Mouse (Mus musculus) erythroblast, embryonic 14.5 days (primary cell): ENCODE measurements at regions not wholly inside any gene's neighbourhood (a gene's known extent, or its start where the extent isn't known, plus 50 kb on each side); places are given as distances from the start of the nearest gene placed in this dataset.

ENCODE experiments used
- H3K27me3 ChIP-seq: 2 replicates; pipeline ENCODE4 v1.6.1; 2012; ENCODE audit warnings: inconsistent platforms; ENCODE audit not compliant: control insufficient read depth
- H3K36me3 ChIP-seq: 2 replicates; pipeline ENCODE4 v1.6.1; 2012; ENCODE audit warnings: mild to moderate bottlenecking, inconsistent platforms; ENCODE audit not compliant: control insufficient read depth
- H3K4me1 ChIP-seq: 2 replicates; pipeline ENCODE4 v1.6.1; 2012; ENCODE audit warnings: inconsistent platforms; ENCODE audit not compliant: control insufficient read depth
- H3K4me3 ChIP-seq: replicated peaks from 2 replicates; pipeline ENCODE3; 2012; ENCODE audit warnings: moderate library complexity, mild to moderate bottlenecking, inconsistent platforms
- H3K9me3 ChIP-seq: 2 replicates; pipeline ENCODE4 v1.6.1; 2012; ENCODE audit warnings: low read length, inconsistent platforms, mixed read lengths; ENCODE audit not compliant: control insufficient read depth
- GATA1 ChIP-seq: IDR thresholded peaks from 2 replicates; pipeline ENCODE4 v1.6.1; 2012; ENCODE audit warnings: low read length, inconsistent platforms, mixed read lengths
- TAL1 ChIP-seq: IDR thresholded peaks from 3 replicates; pipeline ENCODE4 v1.6.1; 2012; ENCODE audit warnings: low read length, inconsistent platforms, mixed read lengths

GRCm38 (mm10) chr10:66812515-66813260 is 283.2 kb upstream of the Jmjd1c start:
- Histone ChIP-seq H3K27me3 (no peaks in the 10 kb centered on the region), H3K36me3 (no peaks in the 10 kb centered on the region), H3K9me3 (no peaks in the 10 kb centered on the region), H3K4me3 (no peak overlapping the region), H3K4me1 (no peaks in the 10 kb centered on the region)
- no peak for TF ChIP-seq GATA1
- TF ChIP-seq TAL1, result no peak

- no peaks in the 10 kb centered on the region for H3K4me1 ChIP-seq
- H3K4me3 ChIP-seq, result no peak overlapping the region
- TF ChIP-seq GATA1 (no peak), TAL1 (no peak)
- no peaks in the 10 kb centered on the region for H3K36me3 ChIP-seq
- no peaks in the 10 kb centered on the region for H3K9me3 ChIP-seq
- H3K27me3 ChIP-seq, result no peaks in the 10 kb centered on the region
Observed at GRCm38 (mm10) chr10:66813850-66814564, 281.9 kb upstream of the Jmjd1c start.

GRCm38 (mm10) chr10:66814565-66815201 is 281.2 kb upstream of the Jmjd1c start:
- no peaks in the 10 kb centered on the region for H3K4me1 ChIP-seq
- H3K36me3 ChIP-seq, result no peaks in the 10 kb centered on the region
- H3K27me3 ChIP-seq, result no peaks in the 10 kb centered on the region
- TF ChIP-seq GATA1 (no peak), TAL1 (no peak)
- H3K4me3 ChIP-seq, result no peak overlapping the region
- H3K9me3 ChIP-seq, result no peaks in the 10 kb centered on the region

GRCm38 (mm10) chr10:66815951-66816350 is 280.0 kb upstream of the Jmjd1c start:
- no peaks in the 10 kb centered on the region for H3K36me3 ChIP-seq
- TF ChIP-seq GATA1 (no peak), TAL1 (no peak)

GRCm38 (mm10) chr10:66816776-66817175 is 279.1 kb upstream of the Jmjd1c start:
- Histone ChIP-seq H3K27me3 (no peaks in the 10 kb centered on the region), H3K9me3 (no peaks in the 10 kb centered on the region), H3K4me1 (no peaks in the 10 kb centered on the region), H3K4me3 (no peak overlapping the region), H3K36me3 (no peaks in the 10 kb centered on the region)
- no peak for TF ChIP-seq GATA1

More at GRCm38 (mm10) chr10:66815951-66816350, 280.0 kb upstream of the Jmjd1c start:
- H3K4me1 ChIP-seq, result no peaks in the 10 kb centered on the region
- no peaks in the 10 kb centered on the region for H3K9me3 ChIP-seq
- H3K4me3 ChIP-seq, result no peak overlapping the region
- H3K27me3 ChIP-seq, result no peaks in the 10 kb centered on the region

- H3K4me1 ChIP-seq, result no peaks in the 10 kb centered on the region
- H3K27me3 ChIP-seq, result no peaks in the 10 kb centered on the region
- H3K9me3 ChIP-seq, result no peaks in the 10 kb centered on the region
- TF ChIP-seq TAL1, result no peak
- TF ChIP-seq GATA1, result no peak
- H3K36me3 ChIP-seq, result no peaks in the 10 kb centered on the region
- no peak overlapping the region for H3K4me3 ChIP-seq
Observed at GRCm38 (mm10) chr10:66817876-66818275, 278.0 kb upstream of the Jmjd1c start.

- Histone ChIP-seq H3K4me3 (no peak overlapping the region), H3K27me3 (no peaks in the 10 kb centered on the region), H3K4me1 (no peaks in the 10 kb centered on the region), H3K36me3 (no peaks in the 10 kb centered on the region), H3K9me3 (no peaks in the 10 kb centered on the region)
- TF ChIP-seq TAL1, result no peak
- no peak for TF ChIP-seq GATA1
Observed at GRCm38 (mm10) chr10:66819517-66819916, 276.4 kb upstream of the Jmjd1c start.

- H3K27me3 ChIP-seq, result no peaks in the 10 kb centered on the region
- TF ChIP-seq GATA1, result no peak
- H3K4me1 ChIP-seq, result no peaks in the 10 kb centered on the region
- H3K4me3 ChIP-seq, result no peak overlapping the region
- no peaks in the 10 kb centered on the region for H3K36me3 ChIP-seq
- H3K9me3 ChIP-seq, result peaks cover 6% of the 10 kb centered on the region; the same call in 1 of the 2 replicates
Observed at GRCm38 (mm10) chr10:66825737-66826136, 270.2 kb upstream of the Jmjd1c start.

GRCm38 (mm10) chr10:66826327-66826726 is 269.6 kb upstream of the Jmjd1c start:
- Histone ChIP-seq H3K4me1 (no peaks in the 10 kb centered on the region), H3K27me3 (no peaks in the 10 kb centered on the region), H3K4me3 (no peak overlapping the region), H3K36me3 (no peaks in the 10 kb centered on the region), H3K9me3 (peaks cover 8% of the 10 kb centered on the region; the same call in 1 of the 2 replicates)
- no peak for TF ChIP-seq GATA1
- TF ChIP-seq TAL1, result no peak
